Mouse (Mus musculus): ENCODE measurements at regions not wholly inside any gene's neighbourhood (a gene's known extent, or its start where the extent isn't known, plus 50 kb on each side); places are given as distances from the start of the nearest gene placed in this dataset.

- Histone ChIP-seq H3K4me3 (ENCODE audit: low read depth, low read length) (no peak overlapping the region), H3K4me2 (ENCODE audit: low read depth, low read length) (no peak overlapping the region), H3K4me1 (ENCODE audit: insufficient read depth) (no peaks in the 10 kb centered on the region), H3K27me3 (ENCODE audit: insufficient read depth, low read length) (no peaks in the 10 kb centered on the region), H3K36me3 (replicated peaks; ENCODE audit: insufficient read depth, low read length) (no peaks in the 10 kb centered on the region), H3K27ac (ENCODE audit: low read depth) (no peak overlapping the region), H3K9ac (replicated peaks) (no peak overlapping the region), H3K9me3 (ENCODE audit: low read length) (no peaks in the 10 kb centered on the region)
- DNase-seq (no peak), ATAC-seq (no peak)
- TF ChIP-seq EP300 (IDR thresholded peaks at IDR 0.05; ENCODE audit: low read depth): no peak
Measured at GRCm38 (mm10) chrX:77367351-77367750, 143.5 kb upstream of the Tbl1x start.

GRCm38 (mm10) chrX:77387271-77387670 lies 123.5 kb upstream of the Tbl1x start:
- DNase-seq (no peak), ATAC-seq (peak; percentile 99)
- Histone ChIP-seq H3K4me3 (ENCODE audit: low read depth, low read length) (no peak overlapping the region), H3K27me3 (ENCODE audit: insufficient read depth, low read length) (no peaks in the 10 kb centered on the region), H3K4me1 (ENCODE audit: insufficient read depth) (no peaks in the 10 kb centered on the region), H3K27ac (ENCODE audit: low read depth) (peak overlapping the region; percentile 60; the same call in 1 of the 2 replicates), H3K9me3 (ENCODE audit: low read length) (no peaks in the 10 kb centered on the region), H3K36me3 (replicated peaks; ENCODE audit: insufficient read depth, low read length) (no peaks in the 10 kb centered on the region), H3K9ac (replicated peaks) (no peak overlapping the region), H3K4me2 (ENCODE audit: low read depth, low read length) (no peak overlapping the region)
- 68% methylated on average over 1 of the region's 1 CpGs for WGBS (ENCODE audit: insufficient replicate concordance)
- no peak for TF ChIP-seq EP300 (IDR thresholded peaks at IDR 0.05; ENCODE audit: low read depth)
- TF ChIP-seq CTCF (IDR thresholded peaks at IDR 0.05; ENCODE audit: low read depth): no peak

DNA sequence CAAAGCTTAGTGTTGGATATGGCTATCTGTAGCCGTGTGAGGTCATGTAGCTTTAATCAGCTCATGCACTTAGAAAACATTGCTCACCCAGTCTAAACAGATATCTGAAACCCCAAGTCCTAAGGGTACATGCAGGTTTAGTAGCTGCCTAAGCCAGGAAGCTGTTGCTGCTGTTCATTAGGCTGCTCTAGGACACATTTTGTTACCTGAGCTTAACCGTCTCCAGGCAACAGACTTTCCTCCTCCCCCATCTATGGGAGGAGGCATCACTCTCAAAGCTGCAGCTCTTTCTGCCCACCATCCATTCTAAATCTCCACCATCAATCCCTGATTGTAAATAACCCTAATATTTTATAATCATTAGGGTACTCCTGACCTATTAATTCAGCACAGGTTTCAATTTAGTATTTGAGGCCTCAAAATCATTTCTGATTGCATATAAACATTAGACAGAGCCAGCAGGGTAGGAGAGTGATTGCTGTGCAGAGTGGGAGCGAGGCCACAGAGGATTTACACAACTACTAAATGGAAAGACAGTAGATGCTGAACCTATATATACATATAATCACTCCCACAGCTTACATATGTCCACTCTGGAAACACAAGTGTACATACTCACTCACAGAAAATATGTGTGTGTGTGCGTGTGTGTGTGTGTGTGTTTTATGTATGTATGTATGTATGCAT lies 118.9 kb upstream of the Tbl1x start:
- H3K27ac ChIP-seq (ENCODE audit: low read depth): no peak overlapping the region
- no peaks in the 10 kb centered on the region for H3K36me3 ChIP-seq (replicated peaks; ENCODE audit: insufficient read depth, low read length)
- no peak overlapping the region for H3K4me3 ChIP-seq (ENCODE audit: low read depth, low read length)
- H3K9ac ChIP-seq (replicated peaks): no peak overlapping the region
- H3K4me2 ChIP-seq (ENCODE audit: low read depth, low read length): no peak overlapping the region
- ATAC-seq: no peak
- no peaks in the 10 kb centered on the region for H3K27me3 ChIP-seq (ENCODE audit: insufficient read depth, low read length)
- DNase-seq: no peak
- TF ChIP-seq CTCF (IDR thresholded peaks at IDR 0.05; ENCODE audit: low read depth) (no peak), EP300 (IDR thresholded peaks at IDR 0.05; ENCODE audit: low read depth) (no peak)
- H3K9me3 ChIP-seq (ENCODE audit: low read length): no peaks in the 10 kb centered on the region
- no peaks in the 10 kb centered on the region for H3K4me1 ChIP-seq (ENCODE audit: insufficient read depth)
- WGBS (ENCODE audit: insufficient replicate concordance): 71% methylated on average over 4 of the region's 4 CpGs

GRCm38 (mm10) chrX:77406896-77407295 lies 103.9 kb upstream of the Tbl1x start:
- H3K4me2 ChIP-seq (ENCODE audit: low read depth, low read length): no peak overlapping the region
- no peaks in the 10 kb centered on the region for H3K9me3 ChIP-seq (ENCODE audit: low read length)
- H3K9ac ChIP-seq (replicated peaks): no peak overlapping the region
- ATAC-seq (no peak), DNase-seq (no peak)
- H3K27me3 ChIP-seq (ENCODE audit: insufficient read depth, low read length): no peaks in the 10 kb centered on the region
- 83% methylated on average over 3 of the region's 3 CpGs for WGBS (ENCODE audit: insufficient replicate concordance)
- TF ChIP-seq CTCF (IDR thresholded peaks at IDR 0.05; ENCODE audit: low read depth): no peak
- no peak for TF ChIP-seq EP300 (IDR thresholded peaks at IDR 0.05; ENCODE audit: low read depth)
- H3K4me1 ChIP-seq (ENCODE audit: insufficient read depth): no peaks in the 10 kb centered on the region
- H3K27ac ChIP-seq (ENCODE audit: low read depth): no peak overlapping the region
- H3K4me3 ChIP-seq (ENCODE audit: low read depth, low read length): no peak overlapping the region
- no peaks in the 10 kb centered on the region for H3K36me3 ChIP-seq (replicated peaks; ENCODE audit: insufficient read depth, low read length)

DNA sequence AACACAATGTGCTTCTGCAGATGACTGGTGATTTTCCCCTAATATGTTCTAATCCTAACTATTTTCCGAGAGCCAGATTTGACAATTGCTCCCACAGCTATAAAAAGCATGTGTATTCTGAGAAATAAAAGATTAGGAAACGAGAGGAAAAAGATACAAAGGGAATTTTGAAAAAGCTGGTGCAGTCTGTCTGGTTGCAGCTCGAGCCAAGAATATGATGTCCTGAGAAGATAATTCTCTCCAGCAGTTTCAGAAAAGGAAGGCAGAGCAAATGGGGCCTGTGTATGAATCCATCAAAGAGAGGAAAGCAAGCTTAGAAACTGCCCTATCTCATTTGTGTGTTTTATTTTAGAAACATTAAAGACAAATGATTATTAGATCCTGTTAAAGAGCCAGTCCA lies 102.9 kb upstream of the Tbl1x start:
- TF ChIP-seq CTCF (IDR thresholded peaks at IDR 0.05; ENCODE audit: low read depth) (no peak), EP300 (IDR thresholded peaks at IDR 0.05; ENCODE audit: low read depth) (no peak)
- H3K27ac ChIP-seq (ENCODE audit: low read depth): no peak overlapping the region
- no peaks in the 10 kb centered on the region for H3K4me1 ChIP-seq (ENCODE audit: insufficient read depth)
- DNase-seq (no peak), ATAC-seq (no peak)
- WGBS (ENCODE audit: insufficient replicate concordance): 59% methylated on average over 3 of the region's 3 CpGs
- no peaks in the 10 kb centered on the region for H3K36me3 ChIP-seq (replicated peaks; ENCODE audit: insufficient read depth, low read length)
- H3K9me3 ChIP-seq (ENCODE audit: low read length): no peaks in the 10 kb centered on the region
- H3K4me3 ChIP-seq (ENCODE audit: low read depth, low read length): no peak overlapping the region
- H3K9ac ChIP-seq (replicated peaks): no peak overlapping the region
- H3K4me2 ChIP-seq (ENCODE audit: low read depth, low read length): no peak overlapping the region
- H3K27me3 ChIP-seq (ENCODE audit: insufficient read depth, low read length): no peaks in the 10 kb centered on the region

DNA sequence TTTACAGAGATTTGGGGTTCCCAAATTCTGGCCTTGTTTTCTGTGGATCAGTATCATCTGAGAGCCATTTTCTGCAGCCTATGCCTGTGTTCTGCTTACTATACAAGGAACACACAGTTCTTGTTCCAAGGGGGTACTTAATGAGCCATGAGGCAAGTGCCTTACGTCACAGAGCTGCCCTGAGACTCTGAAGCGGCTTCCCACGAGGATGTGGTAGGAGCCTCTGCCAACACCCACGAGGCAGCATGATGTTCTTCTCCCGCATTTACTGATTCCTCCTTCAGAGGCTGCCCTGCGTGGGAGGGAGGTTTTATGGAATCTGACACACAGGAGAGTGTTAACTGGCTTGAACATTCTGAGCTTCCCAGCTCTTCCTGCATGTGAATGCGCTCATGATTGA lies 101.4 kb upstream of the Tbl1x start:
- DNase-seq (no peak), ATAC-seq (no peak)
- 65% methylated on average over 7 of the region's 7 CpGs for WGBS (ENCODE audit: insufficient replicate concordance)

GRCm38 (mm10) chrX:77410812-77411211 lies 100.0 kb upstream of the Tbl1x start:
- H3K4me2 ChIP-seq (ENCODE audit: low read depth, low read length): no peak overlapping the region
- H3K4me3 ChIP-seq (ENCODE audit: low read depth, low read length): no peak overlapping the region
- no peaks in the 10 kb centered on the region for H3K27me3 ChIP-seq (ENCODE audit: insufficient read depth, low read length)
- ATAC-seq: no peak
- no peak for TF ChIP-seq EP300 (IDR thresholded peaks at IDR 0.05; ENCODE audit: low read depth)
- TF ChIP-seq CTCF (IDR thresholded peaks at IDR 0.05; ENCODE audit: low read depth): no peak
- DNase-seq: no peak
- no peaks in the 10 kb centered on the region for H3K9me3 ChIP-seq (ENCODE audit: low read length)
- H3K4me1 ChIP-seq (ENCODE audit: insufficient read depth): no peaks in the 10 kb centered on the region
- no peak overlapping the region for H3K27ac ChIP-seq (ENCODE audit: low read depth)
- no peaks in the 10 kb centered on the region for H3K36me3 ChIP-seq (replicated peaks; ENCODE audit: insufficient read depth, low read length)
- no peak overlapping the region for H3K9ac ChIP-seq (replicated peaks)

More for the DNA sequence above, 101.4 kb upstream of the Tbl1x start:
- Histone ChIP-seq H3K36me3 (replicated peaks; ENCODE audit: insufficient read depth, low read length) (no peaks in the 10 kb centered on the region), H3K9me3 (ENCODE audit: low read length) (no peaks in the 10 kb centered on the region), H3K27ac (ENCODE audit: low read depth) (no peak overlapping the region), H3K4me1 (ENCODE audit: insufficient read depth) (no peaks in the 10 kb centered on the region), H3K9ac (replicated peaks) (no peak overlapping the region), H3K4me3 (ENCODE audit: low read depth, low read length) (no peak overlapping the region), H3K27me3 (ENCODE audit: insufficient read depth, low read length) (no peaks in the 10 kb centered on the region), H3K4me2 (ENCODE audit: low read depth, low read length) (no peak overlapping the region)
- TF ChIP-seq EP300 (IDR thresholded peaks at IDR 0.05; ENCODE audit: low read depth) (no peak), CTCF (IDR thresholded peaks at IDR 0.05; ENCODE audit: low read depth) (no peak)
